Mouse (Mus musculus): Measurements from ENCODE around the gene Ndufab1. TPM values are rescaled to one million over a fixed set of nuclear protein-coding genes. Genes with fewer than 3 reads are reported as not detected.

Gene Ndufab1
- polyA plus RNA-seq, 1 experiment from 2014 or later: 625 TPM

DNA sequence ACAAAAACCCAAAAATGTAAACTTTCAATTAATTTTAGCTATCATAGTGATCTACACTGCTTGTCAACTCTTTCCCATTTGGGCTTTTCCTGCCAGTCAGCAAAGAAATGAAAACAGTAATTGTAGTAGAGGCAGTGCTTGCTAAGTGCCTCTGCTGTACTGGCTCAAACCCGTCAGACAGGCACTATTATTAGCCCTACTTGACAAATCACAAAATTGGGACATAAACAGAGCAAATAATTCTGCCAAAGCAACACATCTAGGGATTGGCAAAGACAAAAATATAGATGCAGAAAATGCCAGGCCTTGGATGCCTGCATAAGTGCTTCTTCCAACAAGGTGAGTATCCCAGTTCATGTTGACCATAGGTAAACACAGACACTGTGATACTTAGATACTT, 36.0 kb downstream of the Ndufab1 start:
- Histone ChIP-seq H3K4me2 (ENCODE audit: low read depth, low read length, severe bottlenecking) (peak overlapping the region; percentile 87; the same call in 1 of the 2 replicates), H3K27ac (ENCODE audit: low read depth, low read length) (no peak overlapping the region), H3K36me3 (ENCODE audit: control insufficient read depth, insufficient read depth, low read length) (no peaks in the 10 kb centered on the region; the same call in 1 of the 2 replicates), H3K9me3 (ENCODE audit: control insufficient read depth, low read length) (no peaks in the 10 kb centered on the region), H3K9ac (ENCODE audit: low read length) (no peak overlapping the region), H3K27me3 (ENCODE audit: control insufficient read depth, insufficient read depth, low read length) (no peaks in the 10 kb centered on the region), H3K4me1 (replicated peaks; ENCODE audit: control insufficient read depth, insufficient read depth, low read length) (peaks cover 10% of the 10 kb centered on the region; the same call in 1 of the 2 replicates), H3K4me3 (ENCODE audit: low read depth, low read length) (no peak overlapping the region)
- DNase-seq (ENCODE audit: low spot score) (no peak), ATAC-seq (replicated peaks; ENCODE audit: low FRiP score) (no peak)
- 86% methylated on average over 1 of the region's 1 CpGs for WGBS

DNA sequence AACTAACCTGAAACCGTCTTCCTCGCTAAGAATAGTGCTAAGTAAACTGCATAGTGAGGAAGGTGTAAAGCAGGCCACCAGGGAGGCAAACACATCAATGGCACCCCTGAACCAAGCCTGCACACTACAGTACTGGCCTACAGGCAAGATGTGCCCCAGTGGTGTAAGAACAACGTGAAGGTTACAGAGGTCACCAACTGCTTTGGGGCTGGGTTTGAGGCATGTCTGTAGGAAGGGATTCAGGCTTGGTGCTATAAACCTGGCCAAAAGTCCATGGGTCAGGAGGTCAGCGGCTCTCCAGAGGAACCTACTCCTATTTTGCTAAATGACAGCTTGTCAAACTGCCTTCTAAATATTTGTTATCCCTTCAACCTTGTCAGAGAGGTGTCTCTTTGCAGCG, 45.1 kb downstream of the Ndufab1 start:
- Histone ChIP-seq H3K9ac (ENCODE audit: low read length) (no peak overlapping the region), H3K9me3 (ENCODE audit: control insufficient read depth, low read length) (no peaks in the 10 kb centered on the region), H3K27ac (ENCODE audit: low read depth, low read length) (no peak overlapping the region), H3K4me2 (ENCODE audit: low read depth, low read length, severe bottlenecking) (no peak overlapping the region), H3K4me1 (replicated peaks; ENCODE audit: control insufficient read depth, insufficient read depth, low read length) (no peaks in the 10 kb centered on the region), H3K27me3 (ENCODE audit: control insufficient read depth, insufficient read depth, low read length) (no peaks in the 10 kb centered on the region), H3K4me3 (ENCODE audit: low read depth, low read length) (no peak overlapping the region), H3K36me3 (ENCODE audit: control insufficient read depth, insufficient read depth, low read length) (no peaks in the 10 kb centered on the region)
- no peak for ATAC-seq (replicated peaks; ENCODE audit: low FRiP score)
- 89% methylated on average over 5 of the region's 5 CpGs for WGBS
- DNase-seq (ENCODE audit: low spot score): no peak

DNA sequence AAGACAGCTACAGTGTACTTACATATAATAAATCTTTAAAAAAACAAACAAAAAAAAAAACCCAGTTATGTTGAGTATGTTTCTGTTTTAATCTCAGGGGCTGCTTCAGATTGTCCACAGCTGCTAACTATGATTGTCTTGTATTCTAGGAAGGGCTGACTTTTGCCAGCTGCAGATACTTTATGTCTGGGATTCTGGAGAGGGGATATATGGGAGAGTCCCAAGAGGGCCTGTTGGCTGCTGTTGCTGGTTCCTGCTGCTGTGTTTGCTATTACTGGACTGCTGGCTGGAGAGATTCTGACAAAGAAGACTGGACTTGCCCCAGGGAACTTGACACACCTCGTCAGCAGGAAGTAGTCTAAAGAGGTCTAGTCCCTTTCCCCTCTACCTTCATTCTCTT, 50.9 kb downstream of the Ndufab1 start:
- H3K4me1 ChIP-seq (replicated peaks; ENCODE audit: control insufficient read depth, insufficient read depth, low read length): no peaks in the 10 kb centered on the region
- no peaks in the 10 kb centered on the region for H3K27me3 ChIP-seq (ENCODE audit: control insufficient read depth, insufficient read depth, low read length)
- 84% methylated on average over 1 of the region's 1 CpGs for WGBS
- H3K27ac ChIP-seq (ENCODE audit: low read depth, low read length): no peak overlapping the region
- H3K9ac ChIP-seq (ENCODE audit: low read length): no peak overlapping the region
- no peaks in the 10 kb centered on the region; the same call in 1 of the 2 replicates for H3K36me3 ChIP-seq (ENCODE audit: control insufficient read depth, insufficient read depth, low read length)
- ATAC-seq (replicated peaks; ENCODE audit: low FRiP score) (no peak), DNase-seq (ENCODE audit: low spot score) (no peak)
- H3K9me3 ChIP-seq (ENCODE audit: control insufficient read depth, low read length): no peaks in the 10 kb centered on the region
- H3K4me2 ChIP-seq (ENCODE audit: low read depth, low read length, severe bottlenecking): no peak overlapping the region
- no peak overlapping the region for H3K4me3 ChIP-seq (ENCODE audit: low read depth, low read length)

DNA sequence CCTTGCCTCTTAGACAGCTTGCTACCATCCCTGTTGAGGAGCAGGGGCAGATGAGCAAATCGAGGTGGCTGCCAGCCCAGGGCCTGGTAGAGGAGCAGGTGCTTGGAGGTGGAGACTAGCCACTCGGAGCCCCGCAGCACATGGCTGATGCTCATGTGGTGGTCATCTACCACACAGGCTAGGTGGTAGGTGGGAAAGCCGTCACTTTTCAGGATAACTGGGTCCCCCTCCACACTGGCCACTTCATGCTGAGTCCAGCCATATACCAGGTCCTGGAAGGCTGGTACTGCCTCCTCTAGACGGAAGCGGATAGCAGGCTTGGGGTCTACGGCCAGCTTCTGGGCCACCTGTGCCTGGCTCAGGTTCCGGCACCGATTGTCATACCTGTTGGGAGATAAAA, 53.5 kb downstream of the Ndufab1 start:
- ATAC-seq (replicated peaks; ENCODE audit: low FRiP score) (no peak), DNase-seq (ENCODE audit: low spot score) (no peak)
- 91% methylated on average over 9 of the region's 9 CpGs for WGBS
- Histone ChIP-seq H3K9ac (ENCODE audit: low read length) (no peak overlapping the region), H3K4me2 (ENCODE audit: low read depth, low read length, severe bottlenecking) (no peak overlapping the region), H3K4me1 (replicated peaks; ENCODE audit: control insufficient read depth, insufficient read depth, low read length) (no peaks in the 10 kb centered on the region), H3K27ac (ENCODE audit: low read depth, low read length) (no peak overlapping the region), H3K9me3 (ENCODE audit: control insufficient read depth, low read length) (no peaks in the 10 kb centered on the region), H3K4me3 (ENCODE audit: low read depth, low read length) (no peak overlapping the region), H3K36me3 (ENCODE audit: control insufficient read depth, insufficient read depth, low read length) (no peaks in the 10 kb centered on the region; the same call in 1 of the 2 replicates), H3K27me3 (ENCODE audit: control insufficient read depth, insufficient read depth, low read length) (no peaks in the 10 kb centered on the region)

DNA sequence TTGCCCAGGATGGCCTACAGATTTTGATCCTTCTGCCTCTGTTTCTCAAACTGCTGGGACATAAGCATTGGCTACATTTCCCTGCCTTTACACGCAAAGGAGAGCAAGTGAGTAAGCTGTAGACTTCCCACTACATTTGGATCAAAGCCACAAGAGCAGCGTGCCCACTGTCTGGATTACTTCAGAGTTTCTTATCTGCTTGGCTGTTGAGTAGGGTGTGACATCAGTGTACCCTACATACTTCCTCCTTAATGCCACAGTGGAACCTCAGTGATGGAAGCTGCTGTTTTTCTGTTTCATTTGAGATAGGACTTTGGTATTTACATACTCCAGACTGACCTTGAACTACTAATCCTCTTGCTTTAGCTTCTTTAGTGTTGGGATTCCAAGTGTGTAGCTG, 54.9 kb downstream of the Ndufab1 start:
- Histone ChIP-seq H3K36me3 (ENCODE audit: control insufficient read depth, insufficient read depth, low read length) (no peaks in the 10 kb centered on the region; the same call in 1 of the 2 replicates), H3K27ac (ENCODE audit: low read depth, low read length) (no peak overlapping the region), H3K4me2 (ENCODE audit: low read depth, low read length, severe bottlenecking) (no peak overlapping the region), H3K4me3 (ENCODE audit: low read depth, low read length) (no peak overlapping the region), H3K4me1 (replicated peaks; ENCODE audit: control insufficient read depth, insufficient read depth, low read length) (no peaks in the 10 kb centered on the region), H3K9me3 (ENCODE audit: control insufficient read depth, low read length) (no peaks in the 10 kb centered on the region), H3K27me3 (ENCODE audit: control insufficient read depth, insufficient read depth, low read length) (no peaks in the 10 kb centered on the region), H3K9ac (ENCODE audit: low read length) (no peak overlapping the region)
- DNase-seq (ENCODE audit: low spot score) (no peak), ATAC-seq (replicated peaks; ENCODE audit: low FRiP score) (no peak)
- WGBS: 90% methylated on average over 2 of the region's 2 CpGs

DNA sequence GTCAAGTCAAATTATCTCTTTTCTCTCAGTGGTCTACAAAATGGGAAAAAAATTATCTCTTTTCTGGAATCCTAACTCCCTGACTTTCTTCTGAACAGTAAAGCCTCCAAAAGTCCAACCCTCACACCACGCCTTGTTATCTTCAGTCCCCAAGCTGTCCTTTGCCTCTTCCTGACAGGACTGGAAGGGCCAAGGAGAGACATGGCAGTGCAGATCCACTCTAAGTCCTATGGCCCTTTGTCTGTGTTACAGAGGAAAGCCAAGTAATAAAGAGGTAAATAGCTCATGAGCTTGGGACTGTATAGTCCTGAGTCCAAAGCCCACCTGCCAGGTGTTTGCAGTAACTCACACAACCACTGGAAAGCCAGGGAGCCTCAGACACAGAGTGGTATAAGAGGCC, 56.0 kb downstream of the Ndufab1 start:
- H3K27me3 ChIP-seq (ENCODE audit: control insufficient read depth, insufficient read depth, low read length): no peaks in the 10 kb centered on the region
- H3K9ac ChIP-seq (ENCODE audit: low read length): no peak overlapping the region
- no peak overlapping the region for H3K4me3 ChIP-seq (ENCODE audit: low read depth, low read length)
- H3K27ac ChIP-seq (ENCODE audit: low read depth, low read length): no peak overlapping the region
- no peak for DNase-seq (ENCODE audit: low spot score)
- no peaks in the 10 kb centered on the region for H3K9me3 ChIP-seq (ENCODE audit: control insufficient read depth, low read length)
- H3K4me1 ChIP-seq (replicated peaks; ENCODE audit: control insufficient read depth, insufficient read depth, low read length): no peaks in the 10 kb centered on the region
- no peak for ATAC-seq (replicated peaks; ENCODE audit: low FRiP score)
- no peak overlapping the region for H3K4me2 ChIP-seq (ENCODE audit: low read depth, low read length, severe bottlenecking)
- H3K36me3 ChIP-seq (ENCODE audit: control insufficient read depth, insufficient read depth, low read length): no peaks in the 10 kb centered on the region; the same call in 1 of the 2 replicates
- 84% methylated on average over 1 of the region's 1 CpGs for WGBS

DNA sequence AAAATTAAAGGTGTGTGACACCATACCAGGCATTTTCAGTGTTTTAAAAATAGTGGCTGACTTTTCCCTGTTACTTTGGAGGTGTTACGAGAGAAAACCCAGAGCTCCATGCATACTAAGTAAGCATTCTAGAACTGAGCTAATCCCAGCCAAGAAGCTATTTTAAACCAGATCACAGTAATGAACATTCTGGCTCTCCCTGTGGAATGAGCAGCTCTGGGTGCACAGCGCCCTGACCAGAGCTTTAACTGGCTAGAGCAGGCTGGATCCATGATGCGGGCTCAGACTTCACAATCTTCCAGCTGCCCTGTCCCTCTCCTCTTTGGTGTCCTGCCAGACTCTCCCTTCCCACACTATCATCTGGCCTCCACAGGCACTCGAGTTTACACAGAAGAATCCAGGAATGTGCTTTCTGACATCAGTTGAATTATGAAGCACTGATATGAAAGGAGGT, 56.5 kb downstream of the Ndufab1 start:
- ATAC-seq (replicated peaks; ENCODE audit: low FRiP score): no peak
- no peak overlapping the region for H3K9ac ChIP-seq (ENCODE audit: low read length)
- 92% methylated on average over 4 of the region's 4 CpGs for WGBS
- no peak for DNase-seq (ENCODE audit: low spot score)
- no peaks in the 10 kb centered on the region for H3K4me1 ChIP-seq (replicated peaks; ENCODE audit: control insufficient read depth, insufficient read depth, low read length)
- H3K4me2 ChIP-seq (ENCODE audit: low read depth, low read length, severe bottlenecking): no peak overlapping the region
- H3K4me3 ChIP-seq (ENCODE audit: low read depth, low read length): no peak overlapping the region
- no peaks in the 10 kb centered on the region for H3K9me3 ChIP-seq (ENCODE audit: control insufficient read depth, low read length)
- H3K27ac ChIP-seq (ENCODE audit: low read depth, low read length): no peak overlapping the region
- no peaks in the 10 kb centered on the region; the same call in 1 of the 2 replicates for H3K36me3 ChIP-seq (ENCODE audit: control insufficient read depth, insufficient read depth, low read length)
- no peaks in the 10 kb centered on the region for H3K27me3 ChIP-seq (ENCODE audit: control insufficient read depth, insufficient read depth, low read length)

DNA sequence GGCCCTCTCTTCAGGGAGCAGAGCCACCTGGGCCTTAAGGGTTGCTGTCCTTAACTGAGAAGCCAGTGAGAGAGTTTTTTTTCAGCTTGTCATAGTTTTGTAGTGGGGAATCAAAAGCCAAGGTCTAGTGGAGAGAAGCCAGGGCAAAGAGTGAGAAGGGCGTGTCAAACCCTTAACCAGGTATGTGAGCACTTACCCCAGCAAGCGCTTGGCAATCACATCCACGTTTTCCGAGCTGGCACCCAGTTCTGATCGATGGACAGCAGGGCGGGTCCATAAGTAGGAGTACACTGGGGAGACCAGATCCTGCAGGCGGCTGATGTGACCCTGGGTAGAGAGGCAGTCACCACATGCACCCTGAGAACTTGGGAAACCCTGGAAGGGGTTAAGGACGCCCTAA, 57.6 kb downstream of the Ndufab1 start:
- H3K9ac ChIP-seq (ENCODE audit: low read length): no peak overlapping the region
- H3K4me2 ChIP-seq (ENCODE audit: low read depth, low read length, severe bottlenecking): no peak overlapping the region
- WGBS: 89% methylated on average over 8 of the region's 8 CpGs
- DNase-seq (ENCODE audit: low spot score): no peak
- no peak for ATAC-seq (replicated peaks; ENCODE audit: low FRiP score)
- H3K36me3 ChIP-seq (ENCODE audit: control insufficient read depth, insufficient read depth, low read length): no peaks in the 10 kb centered on the region; the same call in 1 of the 2 replicates
- no peaks in the 10 kb centered on the region for H3K9me3 ChIP-seq (ENCODE audit: control insufficient read depth, low read length)
- H3K4me1 ChIP-seq (replicated peaks; ENCODE audit: control insufficient read depth, insufficient read depth, low read length): no peaks in the 10 kb centered on the region
- H3K4me3 ChIP-seq (ENCODE audit: low read depth, low read length): no peak overlapping the region
- no peaks in the 10 kb centered on the region for H3K27me3 ChIP-seq (ENCODE audit: control insufficient read depth, insufficient read depth, low read length)
- no peak overlapping the region for H3K27ac ChIP-seq (ENCODE audit: low read depth, low read length)
